Mouse (Mus musculus) midbrain, embryonic 12.5 days (tissue): ENCODE data around the gene Myo19. TPM values are rescaled to one million over a fixed set of nuclear protein-coding genes. Genes with fewer than 3 reads are reported as not detected.

Experiments used
- ATAC-seq: fragments of 200-750 bp; cut with Nextera tagmentation; 2 replicates; pipeline ENCODE4 v1.8.0; 2017; ENCODE audit warnings: low read depth, moderate TSS enrichment, moderate library complexity; ENCODE audit not compliant: low FRiP score
- H3K27ac ChIP-seq: fragments of 300-500 bp; sonication (generic); replicated peaks from 2 replicates; pipeline ENCODE4 v1.5.1; 2016; ENCODE audit warnings: mild to moderate bottlenecking
- H3K27me3 ChIP-seq: fragments of 300-500 bp; sonication (generic); 2 replicates; pipeline ENCODE4 v1.6.1; 2016; ENCODE audit warnings: mild to moderate bottlenecking
- H3K36me3 ChIP-seq: fragments of 300-500 bp; sonication (generic); 2 replicates; pipeline ENCODE4 v1.6.1; 2016
- H3K4me1 ChIP-seq: fragments of 300-500 bp; sonication (generic); 2 replicates; pipeline ENCODE4 v1.6.1; 2016
- H3K4me2 ChIP-seq: fragments of 300-500 bp; sonication (generic); replicated peaks from 2 replicates; pipeline ENCODE4 v1.6.1; 2016; ENCODE audit warnings: mild to moderate bottlenecking, moderate library complexity
- H3K4me3 ChIP-seq: fragments of 300-500 bp; sonication (generic); 2 replicates; pipeline ENCODE4 v1.5.1; 2016; ENCODE audit warnings: mild to moderate bottlenecking
- H3K9ac ChIP-seq: fragments of 300-500 bp; sonication (generic); replicated peaks from 2 replicates; pipeline ENCODE4 v1.6.1; 2016; ENCODE audit warnings: mild to moderate bottlenecking, moderate library complexity
- H3K9me3 ChIP-seq: fragments of 300-500 bp; sonication (generic); 2 replicates; pipeline ENCODE4 v1.6.1; 2016; ENCODE audit warnings: mild to moderate bottlenecking
- WGBS: fragments of 180-500 bp; shearing (Covaris S2); methylation state at CpG from one replicate; pipeline ENCODE4 v1.1.7; 2016; 5-methylcytosine and 5-hydroxymethylcytosine counted together
- polyA plus RNA-seq: library from polyadenylated mRNA; unstranded; fragments of >200 nt; fragmentation: Nextera tagmentation; extraction: Ambion mirVana; gene quantifications from 2 replicates; pipeline ENCODE4 v1.2.1, GENCODE M21; 2016

Gene Myo19
- polyA plus RNA-seq, 1 experiment from 2014 or later = 9.9 TPM

GRCm38 (mm10) chr11:84889492-84889891 lies 9.5 kb downstream of the Myo19 start:
- Histone ChIP-seq H3K4me2 (no peak overlapping the region), H3K36me3 (peaks cover 69% of the 10 kb centered on the region), H3K9ac (no peak overlapping the region), H3K4me3 (no peak overlapping the region), H3K9me3 (no peaks in the 10 kb centered on the region), H3K27me3 (no peaks in the 10 kb centered on the region), H3K27ac (no peak overlapping the region), H3K4me1 (no peaks in the 10 kb centered on the region)
- ATAC-seq = no peak
- 95% methylated on average over 2 of the region's 2 CpGs for WGBS

- Histone ChIP-seq H3K36me3 (peaks cover 72% of the 10 kb centered on the region), H3K27me3 (no peaks in the 10 kb centered on the region), H3K27ac (no peak overlapping the region), H3K4me1 (no peaks in the 10 kb centered on the region), H3K9ac (no peak overlapping the region), H3K4me2 (no peak overlapping the region), H3K4me3 (no peak overlapping the region), H3K9me3 (no peaks in the 10 kb centered on the region)
- 92% methylated on average over 7 of the region's 7 CpGs for WGBS
- no peak for ATAC-seq
Observed at GRCm38 (mm10) chr11:84891705-84892104, 11.8 kb downstream of the Myo19 start.

GRCm38 (mm10) chr11:84893113-84893512 lies 13.2 kb downstream of the Myo19 start:
- 94% methylated on average over 15 of the region's 15 CpGs for WGBS
- ATAC-seq = no peak
- Histone ChIP-seq H3K4me2 (no peak overlapping the region), H3K4me1 (no peaks in the 10 kb centered on the region), H3K9ac (no peak overlapping the region), H3K4me3 (no peak overlapping the region), H3K27ac (no peak overlapping the region), H3K27me3 (no peaks in the 10 kb centered on the region), H3K9me3 (no peaks in the 10 kb centered on the region), H3K36me3 (peaks cover 72% of the 10 kb centered on the region)

- WGBS = 85% methylated on average over 9 of the region's 9 CpGs
- H3K4me3 ChIP-seq = no peak overlapping the region
- no peak overlapping the region for H3K27ac ChIP-seq
- H3K27me3 ChIP-seq = no peaks in the 10 kb centered on the region
- ATAC-seq = no peak
- H3K4me2 ChIP-seq = no peak overlapping the region
- H3K36me3 ChIP-seq = peaks cover 98% of the 10 kb centered on the region
- no peaks in the 10 kb centered on the region for H3K9me3 ChIP-seq
- H3K9ac ChIP-seq = no peak overlapping the region
- no peaks in the 10 kb centered on the region for H3K4me1 ChIP-seq
Observed at GRCm38 (mm10) chr11:84904597-84905144, 24.7 kb downstream of the Myo19 start.

GRCm38 (mm10) chr11:84907081-84907480 lies 27.1 kb downstream of the Myo19 start:
- H3K4me2 ChIP-seq = no peak overlapping the region
- H3K4me3 ChIP-seq = no peak overlapping the region
- 77% methylated on average over 3 of the region's 3 CpGs for WGBS
- H3K9ac ChIP-seq = no peak overlapping the region
- no peak overlapping the region for H3K27ac ChIP-seq
- no peaks in the 10 kb centered on the region for H3K9me3 ChIP-seq
- H3K27me3 ChIP-seq = no peaks in the 10 kb centered on the region
- ATAC-seq = no peak
- H3K36me3 ChIP-seq = peaks cover 96% of the 10 kb centered on the region
- H3K4me1 ChIP-seq = no peaks in the 10 kb centered on the region

- ATAC-seq = no peak
- 92% methylated on average over 6 of the region's 6 CpGs for WGBS
- H3K36me3 ChIP-seq = peaks cover 95% of the 10 kb centered on the region
- no peaks in the 10 kb centered on the region for H3K9me3 ChIP-seq
- no peak overlapping the region for H3K27ac ChIP-seq
- H3K4me2 ChIP-seq = no peak overlapping the region
- no peak overlapping the region for H3K9ac ChIP-seq
- no peaks in the 10 kb centered on the region for H3K4me1 ChIP-seq
- H3K27me3 ChIP-seq = no peaks in the 10 kb centered on the region
- no peak overlapping the region for H3K4me3 ChIP-seq
Observed at GRCm38 (mm10) chr11:84908480-84908879, 28.5 kb downstream of the Myo19 start.

GRCm38 (mm10) chr11:84910411-84910810 lies 30.5 kb downstream of the Myo19 start:
- 92% methylated on average over 4 of the region's 4 CpGs for WGBS
- H3K9me3 ChIP-seq = no peaks in the 10 kb centered on the region
- no peak overlapping the region for H3K27ac ChIP-seq
- peaks cover 86% of the 10 kb centered on the region for H3K36me3 ChIP-seq
- no peak overlapping the region for H3K9ac ChIP-seq
- H3K4me2 ChIP-seq = no peak overlapping the region
- no peaks in the 10 kb centered on the region for H3K27me3 ChIP-seq
- ATAC-seq = no peak
- H3K4me1 ChIP-seq = peaks cover 11% of the 10 kb centered on the region
- no peak overlapping the region for H3K4me3 ChIP-seq

- H3K36me3 ChIP-seq = peaks cover 45% of the 10 kb centered on the region
- WGBS = 83% methylated on average over 5 of the region's 5 CpGs
- H3K27me3 ChIP-seq = no peaks in the 10 kb centered on the region
- no peak overlapping the region for H3K27ac ChIP-seq
- H3K9ac ChIP-seq = no peak overlapping the region
- H3K9me3 ChIP-seq = no peaks in the 10 kb centered on the region
- no peak for ATAC-seq
- 0 out of 2 replicates have a peak overlapping the region, but pooled peaks have one; percentile 90 for H3K4me2 ChIP-seq
- peaks cover 26% of the 10 kb centered on the region for H3K4me1 ChIP-seq
- no peak overlapping the region for H3K4me3 ChIP-seq
Observed at GRCm38 (mm10) chr11:84914673-84915072, 34.7 kb downstream of the Myo19 start.

- Histone ChIP-seq H3K27me3 (no peaks in the 10 kb centered on the region), H3K4me3 (peak within 1 kb of the TSS; percentile 97), H3K9ac (peak within 1 kb of the TSS; percentile 86), H3K27ac (no peak within 1 kb of the TSS), H3K4me1 (peaks cover 26% of the 10 kb centered on the region), H3K9me3 (no peaks in the 10 kb centered on the region), H3K4me2 (peak within 1 kb of the TSS; percentile 90), H3K36me3 (peaks cover 31% of the 10 kb centered on the region)
- 4% methylated on average over 34 of the region's 34 CpGs for WGBS
- peak; percentile 75; the same call in 1 of the 2 replicates for ATAC-seq
Observed at GRCm38 (mm10) chr11:84916053-84916702, 36.2 kb downstream of the Myo19 start, which contains the start of gene Znhit3. Gene Znhit3 (minus strand): TSS chr11:84916366.

- Histone ChIP-seq H3K27ac (no peak overlapping the region), H3K36me3 (peaks cover 25% of the 10 kb centered on the region), H3K4me2 (peak overlapping the region; percentile 90), H3K4me1 (peaks cover 26% of the 10 kb centered on the region), H3K9me3 (no peaks in the 10 kb centered on the region), H3K9ac (peak overlapping the region; percentile 86; the same call in 1 of the 2 replicates), H3K4me3 (peak overlapping the region; percentile 97), H3K27me3 (no peaks in the 10 kb centered on the region)
- WGBS = 61% methylated on average over 7 of the region's 7 CpGs
- ATAC-seq = no peak
Observed at GRCm38 (mm10) chr11:84916703-84917300, 36.9 kb downstream of the Myo19 start.

- H3K4me2 ChIP-seq = peak overlapping the region; percentile 38
- 0 out of 2 replicates have a peak, but pooled peaks have one; percentile 62 for ATAC-seq
- peaks cover 26% of the 10 kb centered on the region for H3K4me1 ChIP-seq
- 8% methylated on average over 16 of the region's 16 CpGs for WGBS
- H3K9ac ChIP-seq = no peak overlapping the region
- H3K4me3 ChIP-seq = no peak overlapping the region
- no peaks in the 10 kb centered on the region for H3K27me3 ChIP-seq
- peaks cover 10% of the 10 kb centered on the region for H3K36me3 ChIP-seq
- H3K9me3 ChIP-seq = no peaks in the 10 kb centered on the region
- H3K27ac ChIP-seq = no peak overlapping the region
Observed at GRCm38 (mm10) chr11:84918425-84918824, 38.5 kb downstream of the Myo19 start.

- Histone ChIP-seq H3K4me1 (peaks cover 26% of the 10 kb centered on the region), H3K4me2 (no peak overlapping the region), H3K4me3 (no peak overlapping the region), H3K9ac (no peak overlapping the region), H3K27ac (no peak overlapping the region), H3K9me3 (no peaks in the 10 kb centered on the region), H3K27me3 (no peaks in the 10 kb centered on the region), H3K36me3 (0 out of 2 replicates have a peak, but pooled peaks cover 2% of the 10 kb centered on the region)
- 43% methylated on average over 3 of the region's 3 CpGs for WGBS
- ATAC-seq = no peak
Observed at GRCm38 (mm10) chr11:84919276-84919675, 39.3 kb downstream of the Myo19 start.
